Mouse (Mus musculus) central nervous system, embryonic 18 days (tissue): Measurements from ENCODE around the gene Gm45213. TPM values are rescaled to one million over a fixed set of nuclear protein-coding genes. Genes with fewer than 3 reads are reported as not detected.

ENCODE experiments used
- polyA plus RNA-seq: library from polyadenylated mRNA; depleted of rRNA; stranded (reverse); fragments of >200 nt; gene quantifications from 2 replicates; pipeline ENCODE4 v1.2.3, GENCODE M21; 2012; rRNA removed

The Gm45213 gene
- not detected in 2 replicates for polyA plus RNA-seq

GRCm38 (mm10) chr7:66043552-66044459 is at the start of gene Gm45213:
Gene Gm45213 (plus strand): TSS chr7:66043602.

GRCm38 (mm10) chr7:66058703-66059102 is 15.3 kb downstream of the Gm45213 start, which contains the start of gene Snrpa1:
Gene Snrpa1 (plus strand): TSS chr7:66059003.

GRCm38 (mm10) chr7:66079364-66080230 is 36.2 kb downstream of the Gm45213 start, which contains the start of gene Selenos:
Gene Selenos (plus strand): TSS chr7:66079649.

GRCm38 (mm10) chr7:66108961-66109854 is 65.8 kb downstream of the Gm45213 start, which contains the start of gene Chsy1:
Gene Chsy1 (plus strand): TSS chr7:66109515.

Other genes with a start within 250 kb of the Gm45213 start
- 4.4 and 5.8 TPM in 2 replicates for gene Pcsk6, start 181.9 kb upstream of the Gm45213 start, polyA plus RNA-seq
- 71.1 and 72.4 TPM in 2 replicates for gene Snrpa1, start 15.4 kb downstream of the Gm45213 start, polyA plus RNA-seq
- 67.4 and 72.2 TPM in 2 replicates for gene Selenos, start 36.0 kb downstream of the Gm45213 start, polyA plus RNA-seq
- gene Chsy1, start 65.9 kb downstream of the Gm45213 start, polyA plus RNA-seq = 14.1 and 14.2 TPM in 2 replicates